In the genomic region with DNA sequence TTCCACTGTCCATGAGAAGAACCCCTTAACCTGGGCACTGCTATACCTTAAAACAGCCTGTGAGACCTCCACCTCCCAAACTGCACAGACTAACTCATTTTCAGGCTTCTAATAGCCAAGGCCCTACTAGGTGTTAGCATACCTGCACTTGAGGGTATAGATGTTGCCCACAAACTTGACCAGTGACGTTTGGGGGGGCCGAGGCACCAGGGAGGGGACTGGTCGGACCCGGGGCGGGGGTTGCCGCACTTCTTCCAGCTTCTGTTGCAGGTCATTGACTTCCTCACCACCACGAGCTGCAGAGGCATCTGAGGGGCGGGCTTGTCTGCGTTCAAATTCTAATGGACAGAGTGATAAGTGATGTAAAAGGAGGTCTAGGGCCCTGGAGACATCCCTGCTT, we compare ENCODE assay signal across 18 mouse cellular contexts. TPM values are rescaled to one million over a fixed set of nuclear protein-coding genes. Genes with fewer than 3 reads are reported as not detected.
"Had no signal": no experiment of that assay in that cellular context is flagged by ENCODE, and none has a peak within 500 bp of the region (broad histone marks: within the 10 kb centered on the region; RNA-seq: fewer than 3 reads in every experiment).

No protein-coding gene starts in this region.

- H3K9ac ChIP-seq: lung, embryonic 14.5 days; midbrain, embryonic 13.5 days; midbrain, embryonic 15.5 days; neural tube, embryonic 13.5 days; neural tube, embryonic 15.5 days had no signal

- H3K27ac ChIP-seq: midbrain, embryonic 10.5 days; midbrain, embryonic 13.5 days; midbrain, embryonic 15.5 days; neural tube, embryonic 13.5 days; neural tube, embryonic 15.5 days had no signal

- H3K4me2 ChIP-seq: lung, embryonic 14.5 days; midbrain, embryonic 13.5 days; midbrain, embryonic 15.5 days; neural tube, embryonic 13.5 days; neural tube, embryonic 15.5 days had no signal

- H3K4me3 ChIP-seq: midbrain, embryonic 10.5 days; midbrain, embryonic 13.5 days; midbrain, embryonic 15.5 days; myocyte; neural tube, embryonic 13.5 days; neural tube, embryonic 15.5 days had no signal

- ATAC-seq: midbrain, embryonic 13.5 days; midbrain, embryonic 15.5 days had no signal

- H3K27me3 ChIP-seq: midbrain, embryonic 13.5 days; midbrain, embryonic 15.5 days; neural tube, embryonic 13.5 days; neural tube, embryonic 15.5 days had no signal

- DNase-seq: lung, adult 18-20 months; lung, embryonic 14.5 days; lung, postnatal 10 days; lung, postnatal 4 days; retina, postnatal 1 day; right cerebral cortex, adult 18-20 months; right cerebral cortex, postnatal 25 days; right cerebral cortex, postnatal 4 days; spleen, adult 18-20 months; thymus, adult 2 months; thymus, postnatal 25 days; thymus, postnatal 4 days had no signal

- H3K9me3 ChIP-seq: midbrain, embryonic 10.5 days; midbrain, embryonic 13.5 days; midbrain, embryonic 15.5 days; neural tube, embryonic 13.5 days; neural tube, embryonic 15.5 days had no signal

RNA-seq across cellular contexts. Expression of a gene that starts 47.1 kb away (rescaled TPM):
- polyA plus RNA-seq: myocyte had no signal
